Mouse (Mus musculus): Measurements from ENCODE around the gene Hirip3.

Hirip3 gene

DNA sequence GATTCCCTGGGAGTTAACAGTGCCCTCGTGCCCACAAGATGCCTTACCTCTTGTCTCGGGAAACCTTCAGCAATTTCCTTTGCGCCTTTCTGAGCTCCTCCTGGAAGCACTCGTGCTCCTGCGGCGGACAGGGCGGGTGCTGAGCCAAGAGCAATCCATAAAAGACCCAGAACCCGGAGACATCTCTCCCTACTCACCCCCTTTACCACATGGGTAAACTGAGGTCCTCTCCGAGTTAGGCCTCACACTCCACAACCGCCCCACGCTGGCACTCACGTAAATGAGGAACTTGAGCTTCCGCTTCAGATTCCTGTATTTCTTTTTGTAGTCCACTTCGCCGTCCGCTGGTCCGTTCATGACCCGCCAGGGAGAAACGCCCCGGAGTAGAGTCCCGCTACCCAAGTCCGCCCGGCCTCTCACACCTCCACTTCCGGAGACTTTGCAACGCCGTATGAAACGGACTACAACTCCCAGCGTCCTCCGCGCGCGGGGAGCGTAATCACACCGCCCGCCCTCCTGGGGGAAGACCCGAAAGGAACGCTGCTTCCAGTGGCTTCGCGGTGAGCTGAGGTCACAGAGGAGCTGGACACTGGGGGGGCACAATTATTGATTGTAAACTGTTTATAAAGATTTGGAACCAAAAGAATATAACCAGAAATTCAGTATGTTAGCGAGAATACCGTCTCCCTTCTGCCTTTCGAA lies at the start of gene Hirip3:
Hirip3 (plus strand) TSS at position 544 of the 702 bp plus-strand sequence.
- peak; percentile 96 to 97 for DNase-seq (ENCODE audit: low spot score in 2 of 2)

DNA sequence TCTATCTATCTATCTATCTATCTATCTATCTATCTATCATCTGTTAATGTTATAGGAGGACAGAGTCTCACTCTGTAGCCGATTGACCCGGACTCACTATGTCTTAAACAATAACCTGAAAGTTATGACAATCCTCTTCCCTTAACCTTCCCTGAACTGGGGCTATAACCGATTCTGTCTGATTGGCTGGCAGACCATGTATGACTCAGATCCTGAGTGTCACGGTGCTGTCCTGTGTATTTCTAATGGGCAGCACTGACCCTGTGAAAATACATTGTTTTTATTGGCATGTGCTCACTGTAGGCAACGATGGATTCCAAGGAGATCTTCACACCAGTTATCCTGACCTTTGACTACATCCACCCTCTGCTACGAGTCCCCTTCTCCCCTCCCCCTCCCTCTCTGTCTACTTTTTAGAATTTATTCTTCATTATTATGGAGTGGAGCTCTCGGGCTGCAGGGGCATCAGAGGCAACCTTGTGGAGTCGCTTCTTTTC lies 46.0 kb upstream of the Hirip3 start:
- DNase-seq (ENCODE audit: low spot score in 2 of 2), result no peak

DNA sequence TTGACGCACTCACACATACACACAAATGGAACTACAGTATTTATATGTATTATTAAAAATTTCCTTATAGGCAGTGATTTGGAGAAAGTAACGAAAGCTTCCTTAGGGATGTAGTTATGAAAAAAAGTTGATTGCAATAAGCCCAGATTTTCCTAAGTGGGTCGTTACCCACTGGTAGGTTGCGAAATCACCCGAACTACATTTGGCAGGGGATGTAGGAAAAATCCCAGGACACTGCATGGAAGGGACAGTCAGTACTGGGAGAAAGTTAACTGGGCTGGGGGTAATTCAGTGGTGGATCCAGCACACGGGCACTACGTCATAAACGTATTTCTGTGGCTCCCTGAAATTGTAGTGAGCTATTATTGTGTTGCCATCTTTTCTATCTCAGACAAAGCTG lies 45.3 kb upstream of the Hirip3 start:
- DNase-seq (ENCODE audit: low spot score in 2 of 2), result no peak

DNA sequence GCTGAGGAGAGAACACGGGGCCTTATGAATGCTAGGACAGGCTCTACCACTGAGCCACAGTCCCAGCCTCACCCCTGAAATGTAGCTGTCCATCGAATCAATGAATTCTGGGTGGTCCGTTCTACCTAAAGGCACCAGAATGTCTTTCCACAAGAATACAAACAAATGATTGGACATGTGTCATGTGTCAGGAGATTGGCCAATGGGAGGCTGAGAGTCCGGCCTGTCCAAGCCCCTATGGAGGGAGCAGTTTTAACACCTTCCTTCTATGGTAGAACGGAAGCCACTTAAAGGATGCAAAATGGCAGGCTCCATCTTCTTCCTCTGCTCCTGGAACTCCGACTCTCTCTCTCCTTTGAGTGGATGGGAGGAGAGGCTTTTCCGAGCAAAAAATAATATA lies 44.2 kb upstream of the Hirip3 start:
- no peak for DNase-seq (ENCODE audit: low spot score in 2 of 2)

DNA sequence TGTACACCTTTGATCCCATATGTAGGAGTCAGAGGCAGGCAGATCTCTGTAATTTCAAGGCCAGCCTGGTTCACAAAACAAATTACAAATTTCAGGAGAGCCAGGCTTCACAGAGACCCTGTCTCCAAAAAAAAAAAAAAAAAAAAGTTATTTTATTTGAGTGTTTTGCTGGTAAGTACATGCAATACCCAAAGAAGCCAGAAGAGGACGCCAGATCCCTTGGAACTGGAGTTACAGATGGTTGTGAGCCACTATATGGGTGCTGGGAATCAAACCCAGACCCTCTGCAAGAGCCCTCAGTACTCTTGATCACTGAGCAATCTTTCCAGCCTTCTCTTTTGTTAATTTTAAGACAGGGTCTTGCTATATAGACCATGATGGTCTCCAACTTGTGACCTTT lies 43.0 kb upstream of the Hirip3 start:
- DNase-seq (ENCODE audit: low spot score in 2 of 2), result no peak

DNA sequence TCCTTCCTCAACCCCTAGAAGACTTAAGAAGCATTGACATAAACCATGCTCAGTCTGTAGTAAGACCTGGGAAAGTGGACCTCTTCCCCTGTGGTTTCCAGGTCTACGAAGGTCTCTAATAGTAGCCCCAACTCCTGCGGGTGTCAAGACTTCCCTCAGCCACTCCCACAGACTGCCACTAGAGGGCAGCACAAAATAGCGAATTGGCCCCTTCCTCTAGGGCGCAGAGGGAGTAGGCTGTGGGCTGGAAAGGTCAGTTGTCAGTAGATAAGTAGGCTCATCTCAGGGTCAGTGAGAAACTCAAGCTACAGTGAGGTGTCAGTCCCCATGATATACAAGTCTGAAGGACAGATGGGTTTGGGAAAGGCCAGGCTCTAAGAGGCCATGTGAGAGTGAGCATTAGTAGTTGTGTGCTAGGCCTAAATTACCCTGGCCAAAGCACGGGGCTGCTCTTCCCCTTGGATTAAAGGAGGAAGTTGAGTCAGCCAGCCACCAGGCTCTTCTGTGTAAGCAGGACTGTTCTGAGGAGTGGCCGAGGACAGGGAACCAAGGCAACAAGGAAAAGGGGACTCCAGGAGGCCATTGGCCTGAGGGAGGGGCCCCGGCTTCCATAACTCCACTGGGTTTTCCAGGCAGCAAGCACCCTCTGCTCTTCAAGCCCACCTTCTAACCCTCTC lies 39.8 kb upstream of the Hirip3 start:
- DNase-seq (ENCODE audit: low spot score in 2 of 2), result peak; percentile 83 to 85

DNA sequence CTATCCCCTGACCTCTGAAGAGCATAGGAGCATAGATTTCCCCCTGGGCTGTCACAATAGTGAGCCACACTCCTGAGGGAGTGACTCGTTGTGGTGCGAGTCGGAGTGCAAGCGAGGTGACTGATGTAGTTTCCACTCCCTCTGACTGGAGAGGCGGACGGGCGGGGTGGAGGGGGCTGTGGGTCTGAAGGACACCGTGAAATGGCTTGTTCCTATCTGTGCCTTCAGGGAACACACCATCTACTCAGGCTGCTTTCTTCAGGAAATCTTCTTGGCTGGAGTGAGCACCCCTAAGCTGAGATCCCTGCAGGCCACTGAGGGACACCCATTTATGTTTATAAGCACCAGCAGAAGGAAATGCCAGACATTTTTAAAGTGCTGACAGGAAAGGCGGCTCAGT lies 39.0 kb upstream of the Hirip3 start:
- DNase-seq (ENCODE audit: low spot score in 2 of 2), result no peak

DNA sequence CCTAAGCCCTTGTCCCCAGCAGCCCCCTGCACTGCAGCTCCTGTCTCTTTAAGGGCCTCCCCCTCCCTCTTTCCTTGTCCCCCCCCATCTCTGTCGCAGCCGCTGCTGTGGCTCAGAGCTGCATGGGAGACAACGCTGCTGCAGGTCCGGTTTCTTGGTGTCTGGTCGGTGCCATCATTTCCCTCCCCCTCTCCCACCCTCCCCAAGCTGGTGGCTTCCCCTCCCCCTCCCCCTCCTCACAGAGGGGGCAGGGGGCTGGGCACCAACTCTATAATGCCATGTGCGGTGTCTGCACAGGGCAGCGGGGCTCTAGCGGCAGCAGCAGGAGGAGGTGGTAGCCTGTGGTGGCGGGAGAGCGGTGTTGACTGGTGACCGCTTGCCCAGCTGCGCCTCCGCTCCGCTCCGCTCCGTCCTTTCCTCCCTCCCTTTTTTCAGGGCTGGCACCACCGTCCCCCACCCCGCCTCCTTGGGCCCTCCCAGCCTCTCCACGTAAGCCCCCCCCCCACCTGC lies 38.5 kb upstream of the Hirip3 start:
- DNase-seq (ENCODE audit: low spot score in 2 of 2), result no peak

DNA sequence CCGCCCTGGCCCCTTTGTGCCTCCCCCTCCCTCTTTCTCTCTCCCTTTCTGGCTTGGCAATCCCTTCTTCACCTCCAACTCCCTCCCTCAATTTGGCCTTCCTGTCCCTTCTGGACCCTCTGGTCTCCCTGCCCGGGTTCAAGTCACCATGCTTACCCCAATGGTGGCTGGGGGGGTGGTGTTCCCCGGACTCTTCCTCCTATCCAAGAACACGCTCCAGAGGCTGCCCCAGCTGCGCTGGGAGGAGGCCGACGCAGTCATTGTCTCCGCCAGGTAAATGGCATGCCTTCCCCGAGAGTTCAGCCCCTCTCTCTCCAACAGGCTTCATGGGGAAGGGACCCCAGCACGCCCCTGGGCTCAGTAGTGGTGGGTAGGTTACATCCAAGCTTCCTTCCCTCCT lies 37.8 kb upstream of the Hirip3 start:
- no peak for DNase-seq (ENCODE audit: low spot score in 2 of 2)

DNA sequence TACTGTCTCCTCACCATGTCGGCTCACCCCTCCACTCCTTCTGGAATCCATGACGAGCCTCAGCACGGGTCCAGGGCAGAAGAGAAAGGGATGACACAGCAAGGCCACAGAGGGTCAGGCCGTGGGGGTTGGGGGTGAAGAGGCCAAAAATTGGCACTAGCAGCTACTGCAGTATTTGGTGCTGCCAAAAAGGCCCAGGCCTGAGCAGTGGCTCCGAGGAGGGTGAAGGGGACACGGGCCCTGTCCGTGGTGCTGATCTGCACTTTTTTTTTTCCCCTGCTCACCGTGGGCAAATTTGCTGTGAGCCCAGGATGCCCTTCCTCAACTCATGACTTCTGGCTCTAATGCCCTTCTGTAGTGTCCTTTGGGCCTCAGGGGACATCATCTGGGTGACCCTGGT lies 36.4 kb upstream of the Hirip3 start:
- no peak for DNase-seq (ENCODE audit: low spot score in 2 of 2)

DNA sequence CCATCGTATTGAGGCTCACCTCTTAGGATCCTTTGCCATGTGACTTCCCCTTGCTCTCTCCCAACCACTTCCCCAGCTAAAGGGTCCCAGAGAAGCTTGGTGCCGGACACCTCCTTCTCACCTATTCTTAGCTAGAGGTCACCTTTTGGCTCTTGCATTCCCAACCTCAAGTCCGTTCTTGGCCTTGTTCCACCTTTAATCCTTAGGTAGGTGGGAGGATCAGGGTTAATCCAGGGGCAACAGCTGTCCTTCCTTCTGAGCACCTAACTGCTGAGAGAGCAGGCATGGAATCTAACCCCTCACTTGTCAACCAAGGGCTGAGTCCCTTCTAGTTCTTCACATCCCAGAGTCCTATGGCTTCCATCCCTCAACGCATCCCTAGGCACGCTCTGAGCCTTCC lies 35.8 kb upstream of the Hirip3 start:
- no peak for DNase-seq (ENCODE audit: low spot score in 2 of 2)

DNA sequence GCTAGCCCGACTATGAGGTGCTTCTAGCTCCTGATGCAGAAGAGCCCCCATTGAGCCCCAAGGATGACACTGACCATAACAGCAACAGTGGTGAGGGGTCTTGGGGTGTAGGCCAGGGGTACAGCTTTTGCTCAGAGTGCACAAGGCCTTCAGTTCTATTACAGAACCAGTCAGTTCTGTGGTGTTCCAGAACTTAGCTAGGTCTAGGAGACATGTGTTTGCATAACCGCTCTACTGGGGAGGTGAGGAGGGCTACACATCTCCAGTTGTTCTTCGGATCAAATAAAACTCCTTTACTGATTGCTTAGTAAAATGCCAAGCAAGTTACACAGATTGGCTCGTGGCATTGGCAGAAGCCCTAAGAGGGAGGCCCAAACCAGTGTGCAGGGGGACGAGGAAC lies 30.2 kb upstream of the Hirip3 start, which contains the start of gene 4930451I11Rik:
4930451I11Rik (minus strand) TSS at position 101 of the 400 bp plus-strand sequence.
- DNase-seq (ENCODE audit: low spot score in 2 of 2), result no peak

DNA sequence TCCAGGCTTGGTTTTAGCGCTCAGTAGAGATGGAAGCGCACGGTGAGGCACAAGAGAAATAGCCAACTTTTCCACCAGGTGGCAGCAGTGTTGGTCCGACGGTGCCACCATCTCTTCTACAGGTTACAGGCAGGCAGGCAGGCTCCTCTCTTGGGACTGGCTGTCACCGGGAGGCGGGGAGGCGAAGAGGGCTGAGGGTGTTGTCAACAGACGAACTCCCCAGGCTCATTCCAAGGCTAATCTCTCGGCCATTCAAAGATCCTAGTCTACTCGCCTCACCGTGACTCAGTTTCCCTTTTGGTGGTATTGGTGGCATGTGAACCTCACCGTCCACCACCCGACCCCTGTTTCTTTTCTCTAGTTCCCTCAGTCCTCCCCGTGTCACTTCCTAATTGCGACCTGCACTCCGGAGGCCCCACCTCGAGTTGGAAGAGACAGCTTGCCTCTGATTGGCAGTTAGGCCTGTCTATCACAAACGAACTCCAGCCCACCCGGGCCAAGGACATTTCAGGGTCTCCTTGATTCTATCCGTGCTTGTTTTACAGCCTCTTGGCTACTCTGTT lies 29.7 kb upstream of the Hirip3 start:
- peak; percentile 84 to 87 for DNase-seq (ENCODE audit: low spot score in 2 of 2)

DNA sequence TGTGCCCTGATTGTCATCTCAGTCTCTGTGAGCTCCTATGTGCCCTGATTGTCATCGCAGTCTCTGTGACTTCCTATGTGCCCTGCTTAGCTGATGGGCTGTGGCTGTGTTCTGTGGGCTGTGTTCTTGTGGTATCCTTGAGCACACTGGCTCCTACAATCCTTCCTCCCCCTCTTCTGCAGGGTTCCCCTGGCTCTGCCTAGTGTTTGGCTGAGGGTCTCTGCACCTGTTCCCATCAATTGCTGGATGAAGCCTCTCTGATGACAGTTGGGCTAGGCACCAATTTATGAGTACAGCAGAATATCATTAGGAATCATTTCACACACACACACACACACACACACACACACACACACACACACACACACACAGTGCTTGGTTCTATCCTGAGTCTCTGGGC lies 28.5 kb upstream of the Hirip3 start:
- no peak for DNase-seq (ENCODE audit: low spot score in 2 of 2)

DNA sequence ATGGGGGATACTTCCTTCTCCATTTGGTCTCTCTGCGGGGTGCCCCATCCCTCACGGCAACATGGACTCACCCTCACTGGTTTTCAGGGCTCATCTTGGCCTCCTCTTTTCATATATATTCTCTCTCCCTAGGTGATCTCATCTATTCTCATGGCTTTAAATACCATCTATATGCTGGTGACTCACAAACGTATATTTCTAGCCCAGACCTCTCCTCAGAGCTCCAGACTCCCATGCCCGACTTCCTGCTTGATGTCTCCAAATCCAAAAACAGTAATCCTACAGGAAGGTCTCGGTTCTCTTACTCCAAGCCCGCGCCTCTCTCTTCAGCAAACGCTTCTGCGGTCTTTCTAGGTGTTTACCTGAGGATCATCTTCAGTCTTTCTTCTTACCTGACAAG lies 18.5 kb upstream of the Hirip3 start:
- DNase-seq (ENCODE audit: low spot score in 2 of 2), result no peak

DNA sequence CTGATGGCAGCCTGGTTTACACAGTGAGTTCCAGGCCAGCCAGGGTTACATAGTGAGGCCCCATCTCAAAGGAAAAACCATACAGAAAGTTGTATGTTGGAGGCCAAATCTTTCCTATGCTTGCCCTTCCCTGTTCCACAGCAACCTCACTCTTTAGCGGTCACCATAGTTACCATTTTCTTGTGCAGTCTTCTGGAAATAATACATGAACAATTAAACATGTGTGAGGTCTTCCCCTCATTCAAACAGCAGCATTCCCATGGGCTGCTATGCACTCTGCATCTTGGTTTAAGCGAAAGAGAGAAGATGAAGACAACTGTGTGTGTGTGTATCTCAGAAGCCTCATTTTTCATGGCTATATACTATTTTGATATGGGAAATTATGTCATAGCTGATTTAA lies 16.3 kb upstream of the Hirip3 start:
- DNase-seq (ENCODE audit: low spot score in 2 of 2), result no peak

DNA sequence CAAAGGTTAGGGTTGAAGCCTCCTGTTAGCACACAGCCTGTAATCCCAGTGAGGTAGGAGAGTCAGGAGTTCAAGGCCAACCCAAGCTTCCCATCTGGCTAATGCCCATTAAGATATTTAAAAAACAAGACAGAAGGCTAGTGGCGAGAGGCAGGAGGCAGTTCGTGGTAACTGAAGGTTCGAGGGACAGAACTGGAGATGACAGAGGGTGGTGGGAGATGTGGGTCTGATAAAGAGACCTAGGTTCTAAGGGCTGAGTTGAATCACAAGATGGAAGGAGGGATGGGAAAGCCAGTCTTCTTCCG lies 14.7 kb upstream of the Hirip3 start, which contains the start of gene Doc2a:
Doc2a (plus strand) TSS at position 301 of the 305 bp plus-strand sequence.
- no peak for DNase-seq (ENCODE audit: low spot score in 2 of 2)

DNA sequence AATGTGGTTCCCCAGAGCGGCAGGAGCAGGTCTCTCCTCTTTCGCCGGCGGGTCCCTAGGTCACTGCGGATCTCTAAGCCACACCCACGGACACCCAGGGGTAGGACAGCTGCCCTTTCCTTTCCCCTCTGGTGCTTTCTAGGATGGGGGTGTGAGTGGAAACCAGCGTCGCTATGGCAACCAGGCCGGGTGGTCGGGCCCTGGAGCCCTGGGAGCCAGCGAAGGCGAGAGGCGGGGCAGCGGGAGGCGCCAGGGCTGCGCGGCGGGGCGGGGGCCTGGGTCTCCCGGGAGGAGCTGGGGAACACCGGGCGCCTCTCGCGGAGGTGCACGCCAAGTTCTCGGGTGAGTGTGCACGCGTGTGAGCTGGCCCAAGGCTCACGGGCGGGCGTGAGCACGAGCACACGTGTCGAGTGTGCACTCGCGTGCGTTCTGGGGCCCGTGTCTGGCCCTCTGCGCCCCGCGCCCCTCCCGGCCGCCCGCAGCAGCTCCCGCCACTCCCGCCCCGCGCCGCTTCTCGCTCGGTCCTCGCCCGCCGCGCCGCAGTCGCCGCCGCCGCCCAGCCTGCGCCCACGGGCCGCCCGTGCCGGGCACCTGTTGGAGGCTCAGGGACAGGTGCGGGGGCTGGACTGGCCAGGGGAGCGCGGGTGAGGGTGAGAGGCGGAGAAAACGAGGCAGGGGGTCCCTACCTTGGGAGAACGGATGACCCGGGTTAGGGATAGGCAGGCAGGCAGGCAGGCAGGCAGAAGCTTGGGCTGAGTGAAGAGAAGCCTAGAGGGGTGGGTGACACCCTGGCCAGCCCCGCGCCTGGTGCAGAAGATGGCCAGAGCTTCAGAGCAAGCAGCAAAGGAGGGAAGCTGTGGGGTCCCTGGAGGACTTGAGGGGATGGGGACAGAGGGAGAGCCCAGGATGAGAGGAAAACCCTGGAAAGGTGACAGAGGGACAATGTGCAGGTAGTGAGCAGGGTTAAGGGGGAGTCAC lies 14.1 kb upstream of the Hirip3 start:
- DNase-seq (ENCODE audit: low spot score in 2 of 2), result no peak

DNA sequence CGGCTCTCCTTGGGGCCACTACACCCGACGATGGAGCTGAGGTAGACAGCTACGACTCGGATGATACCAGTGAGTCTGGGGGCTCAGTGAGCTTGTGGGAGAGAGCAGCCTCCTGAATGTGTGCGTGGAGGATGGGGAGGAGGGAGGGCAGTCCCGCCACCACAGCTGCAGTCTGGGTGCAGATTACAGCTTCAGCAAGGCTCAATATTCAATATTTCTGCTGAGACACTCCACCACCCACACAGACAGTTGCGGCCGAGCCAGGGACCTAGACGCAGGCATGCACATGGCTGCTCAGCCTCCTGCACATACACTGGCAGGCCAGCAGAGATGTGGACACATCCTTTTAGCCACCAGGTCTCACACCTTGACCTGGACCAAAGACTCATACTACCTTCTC lies 13.0 kb upstream of the Hirip3 start:
- DNase-seq (ENCODE audit: low spot score in 2 of 2), result peak; percentile 63 to 67

DNA sequence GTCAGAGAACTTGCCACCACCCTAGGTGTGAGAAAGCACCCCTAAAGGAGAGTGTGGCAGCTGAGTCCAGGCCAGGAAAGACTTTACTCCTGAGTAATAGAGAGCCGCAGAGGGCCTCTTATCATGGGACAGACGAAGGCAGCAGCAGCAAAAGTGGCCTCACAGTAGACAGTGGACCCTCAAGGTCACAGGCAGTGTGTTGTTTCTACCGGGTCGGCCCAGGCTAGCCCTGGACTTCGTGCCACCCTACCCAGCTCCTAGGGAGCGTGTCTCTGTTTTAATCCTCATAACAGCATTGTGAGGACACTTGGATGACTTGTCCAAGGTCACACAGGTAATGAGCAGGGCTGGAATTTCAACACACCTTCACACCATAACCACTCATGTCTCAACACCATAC lies 11.6 kb upstream of the Hirip3 start:
- DNase-seq (ENCODE audit: low spot score in 2 of 2), result no peak

DNA sequence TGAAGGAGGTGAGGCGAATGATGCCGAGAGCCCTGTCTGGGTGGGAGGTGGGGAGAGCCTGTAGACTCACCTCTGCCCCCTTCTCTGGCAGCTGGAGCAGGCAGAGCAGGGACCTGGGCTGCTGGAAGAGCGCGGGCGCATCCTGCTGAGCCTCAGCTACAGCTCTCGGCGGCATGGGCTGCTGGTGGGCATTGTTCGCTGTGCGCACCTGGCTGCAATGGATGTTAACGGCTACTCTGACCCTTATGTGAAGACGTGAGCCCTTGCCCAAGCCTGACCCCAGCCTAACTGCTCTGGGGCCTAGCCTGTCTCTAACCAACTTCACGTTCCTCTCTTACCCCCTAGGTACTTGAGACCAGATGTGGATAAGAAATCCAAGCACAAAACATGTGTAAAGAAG lies 10.6 kb upstream of the Hirip3 start:
- no peak for DNase-seq (ENCODE audit: low spot score in 2 of 2)

DNA sequence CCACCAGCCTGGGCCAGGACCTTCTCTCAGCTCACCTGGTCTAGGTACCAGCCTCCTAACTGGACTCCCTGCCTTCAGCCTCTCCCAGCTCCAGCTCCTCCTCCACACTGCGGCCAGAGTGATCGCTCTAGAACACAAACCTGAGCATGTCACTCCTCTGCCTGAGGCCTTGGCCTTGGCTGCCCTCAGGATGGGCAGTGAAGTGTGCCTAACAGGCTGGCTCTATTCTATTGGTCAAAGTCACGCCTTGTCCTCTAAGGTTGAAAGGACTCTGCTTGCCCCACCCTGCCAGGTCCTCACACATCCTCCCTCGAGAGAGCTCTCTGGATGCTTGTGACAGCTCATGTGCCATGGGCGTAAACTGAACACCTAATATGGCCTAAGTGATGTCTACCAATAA lies 8.3 kb upstream of the Hirip3 start:
- DNase-seq (ENCODE audit: low spot score in 2 of 2), result no peak
